Mouse (Mus musculus) thymus, postnatal 25 days (tissue): ENCODE measurements around the gene Amh.

Experiments used
- DNase-seq: peaks from one replicate; pipeline ENCODE4 v3.0.0; 2022

Amh gene

GRCm38 (mm10) chr10:80804916-80805315, at the start of gene Amh:
Amh (plus strand) TSS chr10:80805243.
- DNase-seq: no peak

GRCm38 (mm10) chr10:80755291-80756015, 49.6 kb upstream of the Amh start:
- no peak for DNase-seq

GRCm38 (mm10) chr10:80756099-80756498, 48.9 kb upstream of the Amh start:
- no peak for DNase-seq

GRCm38 (mm10) chr10:80756509-80756908, 48.5 kb upstream of the Amh start:
- DNase-seq: no peak

GRCm38 (mm10) chr10:80756967-80757366, 48.1 kb upstream of the Amh start:
- DNase-seq: no peak

GRCm38 (mm10) chr10:80757717-80758116, 47.3 kb upstream of the Amh start:
- DNase-seq: peak; percentile 83

GRCm38 (mm10) chr10:80758651-80759050, 46.4 kb upstream of the Amh start:
- DNase-seq: no peak

- DNase-seq: no peak
Measured at GRCm38 (mm10) chr10:80760596-80761524, 44.2 kb upstream of the Amh start.

- DNase-seq: no peak
Measured at GRCm38 (mm10) chr10:80761821-80762220, 43.2 kb upstream of the Amh start.

- no peak for DNase-seq
Measured at GRCm38 (mm10) chr10:80763502-80763901, 41.5 kb upstream of the Amh start.

- no peak for DNase-seq
Measured at GRCm38 (mm10) chr10:80765746-80766145, 39.3 kb upstream of the Amh start.

- DNase-seq: no peak
Measured at GRCm38 (mm10) chr10:80766161-80766815, 38.8 kb upstream of the Amh start.

- no peak for DNase-seq
Measured at GRCm38 (mm10) chr10:80768365-80768764, 36.7 kb upstream of the Amh start.

- DNase-seq: no peak
Measured at GRCm38 (mm10) chr10:80773816-80774215, 31.2 kb upstream of the Amh start.

- peak; percentile 60 for DNase-seq
Measured at GRCm38 (mm10) chr10:80774549-80774948, 30.5 kb upstream of the Amh start.

- DNase-seq: no peak
Measured at GRCm38 (mm10) chr10:80774981-80775380, 30.1 kb upstream of the Amh start.

GRCm38 (mm10) chr10:80775731-80776130, 29.3 kb upstream of the Amh start:
- DNase-seq: no peak

GRCm38 (mm10) chr10:80776358-80776869, 28.6 kb upstream of the Amh start:
- no peak for DNase-seq

- DNase-seq: no peak
Measured at GRCm38 (mm10) chr10:80777123-80777522, 27.9 kb upstream of the Amh start.

GRCm38 (mm10) chr10:80779565-80779964, 25.5 kb upstream of the Amh start:
- DNase-seq: no peak

- DNase-seq: no peak
Measured at GRCm38 (mm10) chr10:80784302-80784701, 20.7 kb upstream of the Amh start.

GRCm38 (mm10) chr10:80784871-80785270, 20.2 kb upstream of the Amh start:
- DNase-seq: no peak

- DNase-seq: no peak
Measured at GRCm38 (mm10) chr10:80785963-80786362, 19.1 kb upstream of the Amh start.
